Mouse (Mus musculus) stomach, postnatal 0 days (tissue): ENCODE data around the gene Sox5.

Experiments used
- CTCF ChIP-seq: IDR thresholded peaks from 2 replicates; pipeline ENCODE4 v1.5.1; 2016; ENCODE audit warnings: antibody characterized with exemption, low read depth, mild to moderate bottlenecking, moderate library complexity
- EP300 ChIP-seq: optimal IDR thresholded peaks from 2 replicates; pipeline ENCODE3; 2016; ENCODE audit warnings: antibody characterized with exemption

- TF ChIP-seq CTCF, result no peak
- TF ChIP-seq EP300, result no peak
These were observed 600.5 kb downstream of the Sox5 start for GRCm38 (mm10) chr6:144181083-144181866.
